Mouse (Mus musculus): ENCODE results near the gene Galnt16. TPM values are rescaled to one million over a fixed set of nuclear protein-coding genes. Genes with fewer than 3 reads are reported as not detected.

Galnt16 gene
- polyA plus RNA-seq, 1 experiment from 2014 or later = 14.7 TPM

DNA sequence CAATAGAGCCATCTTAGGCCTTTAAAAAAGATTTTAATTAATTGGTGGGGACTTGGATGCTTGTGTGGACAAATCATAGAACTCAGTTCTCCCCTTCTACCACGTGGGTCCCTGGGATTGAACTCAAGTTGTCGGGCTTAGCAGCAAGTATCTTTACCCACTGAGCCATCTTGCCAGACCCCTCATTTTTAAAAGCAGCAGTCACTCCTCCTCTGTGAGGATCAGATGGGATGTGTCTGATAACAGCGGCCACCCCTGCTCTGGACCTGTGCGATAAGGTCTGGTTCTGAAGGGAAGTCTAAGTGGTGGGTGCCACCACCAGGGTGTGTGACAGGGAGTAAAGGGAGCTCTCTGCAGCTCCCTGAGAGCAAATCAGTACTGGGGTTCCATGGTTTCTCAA, 77.5 kb downstream of the Galnt16 start:
- H3K9me3 ChIP-seq (replicated peaks; ENCODE audit: control insufficient read depth, low read length) = no peaks in the 10 kb centered on the region
- no peak overlapping the region for H3K9ac ChIP-seq (ENCODE audit: low read length)
- no peak overlapping the region for H3K27ac ChIP-seq (ENCODE audit: low read depth, low read length)
- WGBS = 90% methylated on average over 4 of the region's 4 CpGs
- H3K4me3 ChIP-seq (ENCODE audit: low read depth, low read length) = no peak overlapping the region
- no peak for ATAC-seq
- H3K27me3 ChIP-seq (replicated peaks; ENCODE audit: control insufficient read depth, insufficient read depth, low read length) = no peaks in the 10 kb centered on the region
- peaks cover 33% of the 10 kb centered on the region for H3K36me3 ChIP-seq (ENCODE audit: control insufficient read depth, insufficient read depth, low read length)
- DNase-seq (ENCODE audit: low spot score) = no peak
- H3K4me2 ChIP-seq (ENCODE audit: low read length) = no peak overlapping the region
- no peaks in the 10 kb centered on the region for H3K4me1 ChIP-seq (ENCODE audit: control insufficient read depth, insufficient read depth, low read length)

DNA sequence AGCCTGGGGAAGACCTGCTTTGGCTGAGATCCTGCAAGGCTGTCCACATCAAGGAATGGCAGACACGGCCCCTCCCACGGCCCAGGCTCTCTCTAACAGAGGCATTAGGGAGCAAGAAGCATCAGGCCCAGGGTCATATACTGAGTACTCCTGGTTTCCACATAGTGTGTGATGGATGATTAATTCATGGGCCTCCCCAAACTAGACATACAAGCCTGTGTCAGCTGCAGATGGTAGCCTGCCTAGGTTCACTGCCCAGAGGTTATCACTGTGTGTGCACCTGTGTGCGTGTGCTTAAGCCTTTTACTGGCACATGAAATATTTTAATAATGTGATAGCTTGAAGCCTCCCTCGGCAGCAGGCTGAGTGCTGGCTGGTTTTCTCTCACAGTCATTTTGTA, 77.9 kb downstream of the Galnt16 start:
- Histone ChIP-seq H3K27ac (ENCODE audit: low read depth, low read length) (no peak overlapping the region), H3K9ac (ENCODE audit: low read length) (no peak overlapping the region), H3K4me2 (ENCODE audit: low read length) (no peak overlapping the region), H3K4me3 (ENCODE audit: low read depth, low read length) (no peak overlapping the region), H3K27me3 (replicated peaks; ENCODE audit: control insufficient read depth, insufficient read depth, low read length) (no peaks in the 10 kb centered on the region), H3K4me1 (ENCODE audit: control insufficient read depth, insufficient read depth, low read length) (no peaks in the 10 kb centered on the region), H3K36me3 (ENCODE audit: control insufficient read depth, insufficient read depth, low read length) (peaks cover 32% of the 10 kb centered on the region), H3K9me3 (replicated peaks; ENCODE audit: control insufficient read depth, low read length) (no peaks in the 10 kb centered on the region)
- ATAC-seq = no peak
- WGBS = 89% methylated on average over 4 of the region's 4 CpGs
- no peak for DNase-seq (ENCODE audit: low spot score)

DNA sequence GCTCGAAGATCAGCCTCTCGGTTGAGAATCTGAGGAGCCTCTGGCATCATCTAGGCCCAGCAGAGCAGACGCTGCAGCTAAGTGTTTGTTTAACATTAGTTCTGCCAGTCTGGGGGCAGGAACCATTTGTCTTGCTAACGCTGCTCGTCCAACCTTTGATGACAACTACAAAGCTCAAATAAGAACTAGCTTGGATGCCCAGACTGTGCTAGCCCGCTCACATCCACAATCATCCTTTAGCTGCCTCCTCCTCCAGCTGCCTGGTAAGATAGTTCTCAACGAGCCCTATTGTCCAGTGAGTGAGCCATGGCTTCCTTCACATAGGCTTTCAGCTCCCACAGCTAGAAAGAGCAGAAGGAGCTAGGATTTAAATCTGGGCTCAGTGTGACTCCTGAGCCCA, 80.2 kb downstream of the Galnt16 start:
- no peak overlapping the region for H3K4me2 ChIP-seq (ENCODE audit: low read length)
- WGBS = 48% methylated on average over 7 of the region's 7 CpGs
- no peaks in the 10 kb centered on the region for H3K4me1 ChIP-seq (ENCODE audit: control insufficient read depth, insufficient read depth, low read length)
- H3K36me3 ChIP-seq (ENCODE audit: control insufficient read depth, insufficient read depth, low read length) = peaks cover 33% of the 10 kb centered on the region
- no peaks in the 10 kb centered on the region for H3K27me3 ChIP-seq (replicated peaks; ENCODE audit: control insufficient read depth, insufficient read depth, low read length)
- no peak overlapping the region for H3K4me3 ChIP-seq (ENCODE audit: low read depth, low read length)
- no peak for ATAC-seq
- no peaks in the 10 kb centered on the region for H3K9me3 ChIP-seq (replicated peaks; ENCODE audit: control insufficient read depth, low read length)
- H3K9ac ChIP-seq (ENCODE audit: low read length) = no peak overlapping the region
- H3K27ac ChIP-seq (ENCODE audit: low read depth, low read length) = peak overlapping the region; percentile 44; the same call in 1 of the 2 replicates
- no peak for DNase-seq (ENCODE audit: low spot score)

DNA sequence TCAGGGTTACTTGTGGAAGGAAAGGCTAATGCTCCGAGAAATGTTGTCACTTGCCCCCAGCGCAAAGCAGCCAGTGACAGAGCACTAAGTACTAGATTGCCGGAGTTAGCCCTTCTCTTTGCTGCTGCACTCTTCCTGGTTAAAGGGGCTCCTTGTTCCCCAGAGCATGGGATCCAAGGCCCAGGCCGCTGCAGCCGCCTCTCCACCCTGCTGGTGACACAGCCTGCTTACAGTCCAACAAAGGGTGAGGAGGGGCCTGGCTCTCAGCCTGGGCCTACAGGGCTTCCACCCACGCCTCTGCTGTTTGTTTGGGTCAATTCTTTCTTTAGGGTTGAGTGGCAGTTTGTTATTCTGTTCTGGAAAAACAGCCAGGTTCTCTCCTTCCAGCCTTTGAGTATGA, 80.7 kb downstream of the Galnt16 start:
- H3K9ac ChIP-seq (ENCODE audit: low read length) = no peak overlapping the region
- no peak overlapping the region for H3K4me2 ChIP-seq (ENCODE audit: low read length)
- no peak overlapping the region for H3K4me3 ChIP-seq (ENCODE audit: low read depth, low read length)
- ATAC-seq (peak; percentile 81), DNase-seq (ENCODE audit: low spot score) (peak; percentile 60)
- H3K36me3 ChIP-seq (ENCODE audit: control insufficient read depth, insufficient read depth, low read length) = peaks cover 29% of the 10 kb centered on the region
- H3K4me1 ChIP-seq (ENCODE audit: control insufficient read depth, insufficient read depth, low read length) = no peaks in the 10 kb centered on the region
- H3K27ac ChIP-seq (ENCODE audit: low read depth, low read length) = peak overlapping the region; percentile 44; the same call in 1 of the 2 replicates
- WGBS = 34% methylated on average over 6 of the region's 6 CpGs
- no peaks in the 10 kb centered on the region for H3K9me3 ChIP-seq (replicated peaks; ENCODE audit: control insufficient read depth, low read length)
- H3K27me3 ChIP-seq (replicated peaks; ENCODE audit: control insufficient read depth, insufficient read depth, low read length) = no peaks in the 10 kb centered on the region

DNA sequence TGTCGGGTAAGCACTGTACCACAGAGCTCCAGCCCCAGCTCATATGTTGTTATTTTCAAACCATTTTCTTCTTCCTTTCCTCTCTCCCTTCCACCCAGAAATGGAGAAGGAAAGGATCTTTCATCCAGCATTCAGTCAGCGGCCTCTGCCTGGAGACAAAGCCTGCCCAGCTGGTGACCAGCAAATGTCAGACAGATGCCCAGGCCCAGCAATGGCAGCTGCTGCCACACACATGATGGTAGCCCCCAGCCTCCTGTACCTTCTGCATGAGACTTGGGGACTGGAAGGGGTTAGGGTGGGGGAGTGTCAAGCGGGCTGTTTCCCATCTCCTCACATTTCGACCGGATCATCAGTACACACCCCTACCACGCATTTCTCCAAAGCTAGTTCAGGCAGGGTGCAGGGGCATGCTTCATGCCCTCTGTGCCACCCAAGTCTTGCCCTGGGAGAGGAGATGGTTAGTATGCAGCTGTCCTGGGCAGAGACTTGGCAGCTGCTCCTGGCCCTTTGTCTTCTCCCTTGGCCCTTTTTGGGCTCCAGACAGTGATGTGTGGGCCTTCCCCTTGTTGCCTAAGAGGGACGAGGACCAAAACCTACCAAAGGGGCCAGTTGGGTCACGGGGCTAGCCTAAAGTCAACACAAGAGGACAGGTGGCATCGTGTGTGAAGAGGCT, 83.7 kb downstream of the Galnt16 start:
- no peaks in the 10 kb centered on the region for H3K27me3 ChIP-seq (replicated peaks; ENCODE audit: control insufficient read depth, insufficient read depth, low read length)
- no peak overlapping the region for H3K9ac ChIP-seq (ENCODE audit: low read length)
- H3K27ac ChIP-seq (ENCODE audit: low read depth, low read length) = no peak overlapping the region
- ATAC-seq = no peak
- H3K9me3 ChIP-seq (replicated peaks; ENCODE audit: control insufficient read depth, low read length) = no peaks in the 10 kb centered on the region
- WGBS = 90% methylated on average over 9 of the region's 9 CpGs
- H3K4me3 ChIP-seq (ENCODE audit: low read depth, low read length) = no peak overlapping the region
- H3K36me3 ChIP-seq (ENCODE audit: control insufficient read depth, insufficient read depth, low read length) = 0 out of 2 replicates have a peak, but pooled peaks cover 23% of the 10 kb centered on the region
- no peaks in the 10 kb centered on the region for H3K4me1 ChIP-seq (ENCODE audit: control insufficient read depth, insufficient read depth, low read length)
- no peak overlapping the region for H3K4me2 ChIP-seq (ENCODE audit: low read length)
- no peak for DNase-seq (ENCODE audit: low spot score)

DNA sequence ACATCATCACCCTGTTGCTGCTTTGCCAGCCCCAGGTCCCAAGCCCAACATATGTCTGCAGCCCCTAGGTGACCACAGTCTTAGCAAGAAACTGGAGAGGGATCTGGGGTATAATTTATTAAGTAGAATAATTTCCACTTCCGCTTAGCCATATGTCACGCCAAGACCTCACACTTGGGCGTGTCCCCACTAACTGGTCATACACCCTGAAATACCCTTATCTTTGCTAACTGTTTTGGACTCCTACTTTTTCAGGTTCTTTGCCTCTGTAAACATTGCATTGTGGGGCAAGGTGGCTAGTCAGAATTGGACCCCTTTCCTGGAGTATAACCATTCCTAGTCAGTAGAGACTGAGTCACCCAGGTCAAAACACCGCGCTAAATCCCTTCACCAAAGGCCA, 84.4 kb downstream of the Galnt16 start:
- no peak for DNase-seq (ENCODE audit: low spot score)
- Histone ChIP-seq H3K9ac (ENCODE audit: low read length) (no peak overlapping the region), H3K4me1 (ENCODE audit: control insufficient read depth, insufficient read depth, low read length) (no peaks in the 10 kb centered on the region), H3K36me3 (ENCODE audit: control insufficient read depth, insufficient read depth, low read length) (0 out of 2 replicates have a peak, but pooled peaks cover 23% of the 10 kb centered on the region), H3K27ac (ENCODE audit: low read depth, low read length) (no peak overlapping the region), H3K27me3 (replicated peaks; ENCODE audit: control insufficient read depth, insufficient read depth, low read length) (no peaks in the 10 kb centered on the region), H3K4me2 (ENCODE audit: low read length) (no peak overlapping the region), H3K9me3 (replicated peaks; ENCODE audit: control insufficient read depth, low read length) (no peaks in the 10 kb centered on the region), H3K4me3 (ENCODE audit: low read depth, low read length) (no peak overlapping the region)
- ATAC-seq = no peak
- 94% methylated on average over 5 of the region's 5 CpGs for WGBS

DNA sequence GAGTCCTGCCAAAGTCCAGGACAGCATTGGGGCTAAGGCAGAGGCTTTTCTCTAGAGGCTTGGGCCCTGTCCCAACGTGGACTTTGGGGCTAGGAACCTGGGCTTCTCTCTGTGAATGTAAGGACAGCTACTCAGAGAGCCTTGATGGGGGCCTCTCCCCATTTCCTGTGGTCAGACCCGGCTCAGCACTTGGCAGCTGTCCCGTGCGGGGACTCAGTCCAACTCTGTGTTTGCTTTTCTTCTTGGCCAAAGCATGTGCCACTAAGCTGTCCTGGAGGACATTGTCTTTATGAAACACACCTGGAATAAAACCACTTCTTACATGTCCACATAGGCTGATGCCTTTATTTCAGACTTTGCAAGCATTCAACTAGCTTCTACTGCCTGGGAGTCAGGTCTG, 85.5 kb downstream of the Galnt16 start:
- 82% methylated on average over 4 of the region's 4 CpGs for WGBS
- Histone ChIP-seq H3K27ac (ENCODE audit: low read depth, low read length) (no peak overlapping the region), H3K4me3 (ENCODE audit: low read depth, low read length) (no peak overlapping the region), H3K4me2 (ENCODE audit: low read length) (no peak overlapping the region), H3K36me3 (ENCODE audit: control insufficient read depth, insufficient read depth, low read length) (0 out of 2 replicates have a peak, but pooled peaks cover 23% of the 10 kb centered on the region), H3K4me1 (ENCODE audit: control insufficient read depth, insufficient read depth, low read length) (no peaks in the 10 kb centered on the region), H3K27me3 (replicated peaks; ENCODE audit: control insufficient read depth, insufficient read depth, low read length) (no peaks in the 10 kb centered on the region), H3K9me3 (replicated peaks; ENCODE audit: control insufficient read depth, low read length) (no peaks in the 10 kb centered on the region), H3K9ac (ENCODE audit: low read length) (no peak overlapping the region)
- ATAC-seq (no peak), DNase-seq (ENCODE audit: low spot score) (no peak)

DNA sequence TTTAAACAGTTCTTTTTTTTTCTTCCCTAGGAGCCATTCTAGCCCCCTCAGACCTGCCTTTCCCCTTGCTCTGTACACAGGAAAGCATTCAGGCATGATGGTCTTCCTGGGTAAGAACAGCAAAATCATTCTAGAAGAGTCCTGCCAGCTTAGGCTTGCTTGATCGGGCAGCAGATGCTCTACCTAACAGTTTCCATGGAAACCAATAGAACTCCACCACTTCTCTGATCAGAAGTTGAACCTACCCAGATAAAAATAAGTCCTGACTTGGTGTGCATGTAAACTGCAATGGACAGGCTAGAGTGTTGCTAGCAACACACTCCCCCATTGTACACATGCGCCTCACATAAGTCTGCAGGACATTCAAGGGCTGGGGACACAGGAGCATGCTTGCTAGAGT, 86.1 kb downstream of the Galnt16 start:
- Histone ChIP-seq H3K9ac (ENCODE audit: low read length) (no peak overlapping the region), H3K4me3 (ENCODE audit: low read depth, low read length) (no peak overlapping the region), H3K9me3 (replicated peaks; ENCODE audit: control insufficient read depth, low read length) (no peaks in the 10 kb centered on the region), H3K36me3 (ENCODE audit: control insufficient read depth, insufficient read depth, low read length) (0 out of 2 replicates have a peak, but pooled peaks cover 23% of the 10 kb centered on the region), H3K4me2 (ENCODE audit: low read length) (no peak overlapping the region), H3K27ac (ENCODE audit: low read depth, low read length) (no peak overlapping the region), H3K4me1 (ENCODE audit: control insufficient read depth, insufficient read depth, low read length) (no peaks in the 10 kb centered on the region), H3K27me3 (replicated peaks; ENCODE audit: control insufficient read depth, insufficient read depth, low read length) (no peaks in the 10 kb centered on the region)
- 89% methylated on average over 2 of the region's 2 CpGs for WGBS
- no peak for DNase-seq (ENCODE audit: low spot score)
- ATAC-seq = no peak

DNA sequence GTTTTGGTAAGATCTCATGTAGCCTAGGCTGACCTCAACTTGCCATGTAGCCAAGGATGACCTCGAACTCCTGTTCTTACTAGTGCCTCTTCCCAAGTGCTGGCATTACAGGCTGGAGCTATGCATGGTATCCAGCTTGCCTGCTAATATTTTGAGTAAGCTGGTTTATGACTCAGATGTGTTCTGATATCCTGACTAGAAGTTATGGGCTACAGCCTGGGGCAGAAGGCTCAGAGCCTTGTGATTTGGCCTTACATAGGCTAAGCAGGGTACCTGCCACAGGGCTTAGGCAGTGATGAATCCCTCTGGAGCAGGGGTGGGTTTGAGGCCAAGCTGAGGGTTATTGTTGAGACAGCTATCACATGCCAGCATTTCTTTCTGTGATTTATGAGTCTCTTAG, 90.5 kb downstream of the Galnt16 start:
- H3K4me1 ChIP-seq (ENCODE audit: control insufficient read depth, insufficient read depth, low read length) = no peaks in the 10 kb centered on the region
- DNase-seq (ENCODE audit: low spot score) = no peak

More for the DNA sequence above, 90.5 kb downstream of the Galnt16 start:
- H3K36me3 ChIP-seq (ENCODE audit: control insufficient read depth, insufficient read depth, low read length) = 0 out of 2 replicates have a peak, but pooled peaks cover 3% of the 10 kb centered on the region
- ATAC-seq = no peak
- no peak overlapping the region for H3K27ac ChIP-seq (ENCODE audit: low read depth, low read length)
- no peaks in the 10 kb centered on the region for H3K27me3 ChIP-seq (replicated peaks; ENCODE audit: control insufficient read depth, insufficient read depth, low read length)
- 97% methylated on average over 1 of the region's 1 CpGs for WGBS
- H3K4me2 ChIP-seq (ENCODE audit: low read length) = no peak overlapping the region
- no peak overlapping the region for H3K9ac ChIP-seq (ENCODE audit: low read length)
- H3K9me3 ChIP-seq (replicated peaks; ENCODE audit: control insufficient read depth, low read length) = no peaks in the 10 kb centered on the region
- H3K4me3 ChIP-seq (ENCODE audit: low read depth, low read length) = no peak overlapping the region

All from forebrain, embryonic 14.5 days (tissue).